Mouse (Mus musculus): ENCODE data around the gene Sft2d2. TPM values are rescaled to one million over a fixed set of nuclear protein-coding genes. Genes with fewer than 3 reads are reported as not detected.

Sft2d2 gene
- polyA plus RNA-seq, 1 experiment: 10.3 TPM

- Histone ChIP-seq H3K36me3 (ENCODE audit: control insufficient read depth, insufficient read depth, low read length) (no peaks in the 10 kb centered on the region), H3K4me1 (ENCODE audit: control insufficient read depth, insufficient read depth, low read length) (peaks cover 7% of the 10 kb centered on the region), H3K4me3 (ENCODE audit: control insufficient read depth, low read depth, low read length) (no peak overlapping the region), H3K27ac (ENCODE audit: control insufficient read depth, insufficient read depth, low read depth, low read length) (no peak overlapping the region), H3K27me3 (ENCODE audit: control insufficient read depth, insufficient read depth, low read length) (no peaks in the 10 kb centered on the region)
- TF ChIP-seq POLR2A (IDR thresholded peaks at IDR 0.05; ENCODE audit: control insufficient read depth, low read depth, low read length) (no peak), CTCF (IDR thresholded peaks at IDR 0.05; ENCODE audit: control insufficient read depth, insufficient read depth, insufficient replicate concordance, low read depth, low read length) (no peak)
These were observed 2.6 kb downstream of the Sft2d2 start for GRCm38 (mm10) chr1:165191611-165192010.

GRCm38 (mm10) chr1:165190571-165191273 is 3.5 kb downstream of the Sft2d2 start:
- H3K36me3 ChIP-seq (ENCODE audit: control insufficient read depth, insufficient read depth, low read length): no peaks in the 10 kb centered on the region
- H3K4me1 ChIP-seq (ENCODE audit: control insufficient read depth, insufficient read depth, low read length): peaks cover 7% of the 10 kb centered on the region
- H3K27me3 ChIP-seq (ENCODE audit: control insufficient read depth, insufficient read depth, low read length): no peaks in the 10 kb centered on the region
- H3K4me3 ChIP-seq (ENCODE audit: control insufficient read depth, low read depth, low read length): no peak overlapping the region
- H3K27ac ChIP-seq (ENCODE audit: control insufficient read depth, insufficient read depth, low read depth, low read length): no peak overlapping the region
- TF ChIP-seq POLR2A (IDR thresholded peaks at IDR 0.05; ENCODE audit: control insufficient read depth, low read depth, low read length) (no peak), CTCF (IDR thresholded peaks at IDR 0.05; ENCODE audit: control insufficient read depth, insufficient read depth, insufficient replicate concordance, low read depth, low read length) (no peak)

- no peak for TF ChIP-seq POLR2A (IDR thresholded peaks at IDR 0.05; ENCODE audit: control insufficient read depth, low read depth, low read length)
- TF ChIP-seq CTCF (IDR thresholded peaks at IDR 0.05; ENCODE audit: control insufficient read depth, insufficient read depth, insufficient replicate concordance, low read depth, low read length): no peak
- peaks cover 7% of the 10 kb centered on the region for H3K4me1 ChIP-seq (ENCODE audit: control insufficient read depth, insufficient read depth, low read length)
- H3K27ac ChIP-seq (ENCODE audit: control insufficient read depth, insufficient read depth, low read depth, low read length): no peak overlapping the region
- no peaks in the 10 kb centered on the region for H3K36me3 ChIP-seq (ENCODE audit: control insufficient read depth, insufficient read depth, low read length)
- H3K27me3 ChIP-seq (ENCODE audit: control insufficient read depth, insufficient read depth, low read length): no peaks in the 10 kb centered on the region
- H3K4me3 ChIP-seq (ENCODE audit: control insufficient read depth, low read depth, low read length): no peak overlapping the region
These were observed 4.2 kb downstream of the Sft2d2 start for GRCm38 (mm10) chr1:165190068-165190467.

- Histone ChIP-seq H3K4me3 (ENCODE audit: control insufficient read depth, low read depth, low read length) (peak overlapping the region; percentile 11), H3K27me3 (ENCODE audit: control insufficient read depth, insufficient read depth, low read length) (no peaks in the 10 kb centered on the region), H3K4me1 (ENCODE audit: control insufficient read depth, insufficient read depth, low read length) (peaks cover 4% of the 10 kb centered on the region), H3K36me3 (ENCODE audit: control insufficient read depth, insufficient read depth, low read length) (no peaks in the 10 kb centered on the region), H3K27ac (ENCODE audit: control insufficient read depth, insufficient read depth, low read depth, low read length) (no peak overlapping the region)
- TF ChIP-seq POLR2A (IDR thresholded peaks at IDR 0.05; ENCODE audit: control insufficient read depth, low read depth, low read length) (no peak; the same call in 1 of the 2 replicates), CTCF (IDR thresholded peaks at IDR 0.05; ENCODE audit: control insufficient read depth, insufficient read depth, insufficient replicate concordance, low read depth, low read length) (no peak)
These were observed 5.2 kb downstream of the Sft2d2 start for GRCm38 (mm10) chr1:165188806-165189580.

GRCm38 (mm10) chr1:165187357-165187756 is 6.9 kb downstream of the Sft2d2 start:
- Histone ChIP-seq H3K27me3 (ENCODE audit: control insufficient read depth, insufficient read depth, low read length) (no peaks in the 10 kb centered on the region), H3K36me3 (ENCODE audit: control insufficient read depth, insufficient read depth, low read length) (no peaks in the 10 kb centered on the region), H3K4me3 (ENCODE audit: control insufficient read depth, low read depth, low read length) (no peak overlapping the region), H3K27ac (ENCODE audit: control insufficient read depth, insufficient read depth, low read depth, low read length) (no peak overlapping the region), H3K4me1 (ENCODE audit: control insufficient read depth, insufficient read depth, low read length) (no peaks in the 10 kb centered on the region; the same call in 1 of the 2 replicates)
- TF ChIP-seq CTCF (IDR thresholded peaks at IDR 0.05; ENCODE audit: control insufficient read depth, insufficient read depth, insufficient replicate concordance, low read depth, low read length) (no peak), POLR2A (IDR thresholded peaks at IDR 0.05; ENCODE audit: control insufficient read depth, low read depth, low read length) (0 out of 2 replicates have a peak, but pooled peaks have one; percentile 23)

GRCm38 (mm10) chr1:165186491-165186890 is 7.7 kb downstream of the Sft2d2 start:
- no peaks in the 10 kb centered on the region for H3K36me3 ChIP-seq (ENCODE audit: control insufficient read depth, insufficient read depth, low read length)
- no peak overlapping the region for H3K27ac ChIP-seq (ENCODE audit: control insufficient read depth, insufficient read depth, low read depth, low read length)
- H3K4me1 ChIP-seq (ENCODE audit: control insufficient read depth, insufficient read depth, low read length): no peaks in the 10 kb centered on the region; the same call in 1 of the 2 replicates
- TF ChIP-seq POLR2A (IDR thresholded peaks at IDR 0.05; ENCODE audit: control insufficient read depth, low read depth, low read length) (no peak), CTCF (IDR thresholded peaks at IDR 0.05; ENCODE audit: control insufficient read depth, insufficient read depth, insufficient replicate concordance, low read depth, low read length) (no peak)
- no peaks in the 10 kb centered on the region for H3K27me3 ChIP-seq (ENCODE audit: control insufficient read depth, insufficient read depth, low read length)
- no peak overlapping the region for H3K4me3 ChIP-seq (ENCODE audit: control insufficient read depth, low read depth, low read length)

GRCm38 (mm10) chr1:165185116-165185515 is 9.1 kb downstream of the Sft2d2 start:
- Histone ChIP-seq H3K27me3 (ENCODE audit: control insufficient read depth, insufficient read depth, low read length) (no peaks in the 10 kb centered on the region), H3K4me1 (ENCODE audit: control insufficient read depth, insufficient read depth, low read length) (no peaks in the 10 kb centered on the region; the same call in 1 of the 2 replicates), H3K36me3 (ENCODE audit: control insufficient read depth, insufficient read depth, low read length) (no peaks in the 10 kb centered on the region), H3K27ac (ENCODE audit: control insufficient read depth, insufficient read depth, low read depth, low read length) (no peak overlapping the region), H3K4me3 (ENCODE audit: control insufficient read depth, low read depth, low read length) (no peak overlapping the region)
- no peak for TF ChIP-seq POLR2A (IDR thresholded peaks at IDR 0.05; ENCODE audit: control insufficient read depth, low read depth, low read length)
- no peak for TF ChIP-seq CTCF (IDR thresholded peaks at IDR 0.05; ENCODE audit: control insufficient read depth, insufficient read depth, insufficient replicate concordance, low read depth, low read length)
